Mouse (Mus musculus) ES-Bruce4 (cell line): ENCODE data around the gene Gm10645. TPM values are rescaled to one million over a fixed set of nuclear protein-coding genes. Genes with fewer than 3 reads are reported as not detected.

Experiments
- H3K27ac ChIP-seq: 2 replicates; pipeline ENCODE4 v1.5.1; 2012; ENCODE audit warnings: low read length, inconsistent platforms; ENCODE audit not compliant: insufficient read depth
- H3K27me3 ChIP-seq: 2 replicates; pipeline ENCODE4 v1.6.1; 2012; ENCODE audit warnings: mild to moderate bottlenecking, low read length, inconsistent platforms; ENCODE audit not compliant: control insufficient read depth, poor library complexity, insufficient read depth, severe bottlenecking
- H3K36me3 ChIP-seq: 2 replicates; pipeline ENCODE4 v1.6.1; 2012; ENCODE audit warnings: inconsistent platforms, mild to moderate bottlenecking, low read length, moderate library complexity; ENCODE audit not compliant: control insufficient read depth, poor library complexity, insufficient read depth, severe bottlenecking
- H3K4me1 ChIP-seq: one replicate; pipeline ENCODE4 v1.8.1; 2011; ENCODE audit warnings: low read length; ENCODE audit not compliant: control insufficient read depth, insufficient read depth
- H3K4me3 ChIP-seq: 2 replicates; pipeline ENCODE4 v1.5.1; 2011; ENCODE audit warnings: low read depth, mild to moderate bottlenecking, low read length
- H3K9ac ChIP-seq: 2 replicates; pipeline ENCODE4 v1.6.1; 2012; ENCODE audit warnings: low read depth, mild to moderate bottlenecking, inconsistent platforms; ENCODE audit not compliant: poor library complexity, severe bottlenecking
- H3K9me3 ChIP-seq: replicated peaks from 2 replicates; pipeline ENCODE4 v1.6.1; 2012; ENCODE audit warnings: mild to moderate bottlenecking, low read length, inconsistent platforms; ENCODE audit not compliant: control insufficient read depth, poor library complexity, insufficient read depth, severe bottlenecking
- CTCF ChIP-seq: IDR thresholded peaks from one replicate; pipeline ENCODE4 v1.8.1; 2011; ENCODE audit warnings: low read depth, low read length
- EP300 ChIP-seq: IDR thresholded peaks from 2 replicates; pipeline ENCODE4 v1.6.1; 2011; ENCODE audit warnings: low read depth, low read length; ENCODE audit not compliant: insufficient read depth
- POLR2A ChIP-seq: IDR thresholded peaks from one replicate; pipeline ENCODE4 v1.8.1; 2011; ENCODE audit warnings: low read length; ENCODE audit not compliant: insufficient read depth
- polyA plus RNA-seq: library from polyadenylated mRNA; stranded (reverse); fragments of >200 nt; gene quantifications from 2 replicates; pipeline ENCODE4 v1.2.4, GENCODE M21; 2011; ENCODE audit warnings: low read depth; ENCODE audit not compliant: missing spikeins, insufficient read depth, insufficient read length

The Gm10645 gene
- polyA plus RNA-seq, 1 experiment, result not detected

- H3K27ac ChIP-seq, result no peak overlapping the region
- no peaks in the 10 kb centered on the region for H3K36me3 ChIP-seq
- TF ChIP-seq POLR2A (no peak), EP300 (no peak), CTCF (no peak)
- H3K9me3 ChIP-seq, result no peaks in the 10 kb centered on the region
- no peak overlapping the region for H3K4me3 ChIP-seq
- no peak overlapping the region for H3K9ac ChIP-seq
- no peaks in the 10 kb centered on the region for H3K27me3 ChIP-seq
- peaks cover 2% of the 10 kb centered on the region for H3K4me1 ChIP-seq
Observed at GRCm38 (mm10) chr8:83182784-83183183, 16.8 kb upstream of the Gm10645 start.

GRCm38 (mm10) chr8:83181851-83182482 is 16.0 kb upstream of the Gm10645 start:
- TF ChIP-seq EP300, result no peak
- TF ChIP-seq POLR2A, result no peak
- no peak for TF ChIP-seq CTCF
- H3K27ac ChIP-seq, result no peak overlapping the region
- no peaks in the 10 kb centered on the region for H3K36me3 ChIP-seq
- H3K9ac ChIP-seq, result no peak overlapping the region
- no peak overlapping the region for H3K4me3 ChIP-seq
- no peaks in the 10 kb centered on the region for H3K27me3 ChIP-seq
- H3K9me3 ChIP-seq, result no peaks in the 10 kb centered on the region
- H3K4me1 ChIP-seq, result peaks cover 2% of the 10 kb centered on the region

- no peak for TF ChIP-seq POLR2A
- no peak for TF ChIP-seq CTCF
- TF ChIP-seq EP300, result no peak
- Histone ChIP-seq H3K4me1 (peaks cover 2% of the 10 kb centered on the region), H3K9ac (no peak overlapping the region), H3K27me3 (no peaks in the 10 kb centered on the region), H3K36me3 (no peaks in the 10 kb centered on the region), H3K4me3 (no peak overlapping the region), H3K27ac (no peak overlapping the region), H3K9me3 (no peaks in the 10 kb centered on the region)
Observed at GRCm38 (mm10) chr8:83178228-83178742, 12.3 kb upstream of the Gm10645 start.

GRCm38 (mm10) chr8:83177317-83178195 is 11.6 kb upstream of the Gm10645 start:
- Histone ChIP-seq H3K9me3 (no peaks in the 10 kb centered on the region), H3K27ac (no peak overlapping the region), H3K27me3 (no peaks in the 10 kb centered on the region), H3K4me1 (peaks cover 2% of the 10 kb centered on the region), H3K9ac (0 out of 2 replicates have a peak overlapping the region, but pooled peaks have one; percentile 18), H3K4me3 (no peak overlapping the region), H3K36me3 (no peaks in the 10 kb centered on the region)
- no peak for TF ChIP-seq POLR2A
- no peak for TF ChIP-seq EP300
- TF ChIP-seq CTCF, result no peak

GRCm38 (mm10) chr8:83176785-83177184 is 10.8 kb upstream of the Gm10645 start:
- no peaks in the 10 kb centered on the region for H3K36me3 ChIP-seq
- peaks cover 2% of the 10 kb centered on the region for H3K4me1 ChIP-seq
- H3K27me3 ChIP-seq, result no peaks in the 10 kb centered on the region
- no peak overlapping the region for H3K27ac ChIP-seq
- no peak overlapping the region for H3K4me3 ChIP-seq
- no peaks in the 10 kb centered on the region for H3K9me3 ChIP-seq
- H3K9ac ChIP-seq, result no peak overlapping the region
- TF ChIP-seq CTCF (no peak), POLR2A (no peak), EP300 (no peak)
